Mouse (Mus musculus): ENCODE measurements around the gene Rasgrp3.

- no peak for TF ChIP-seq MAFK (IDR thresholded peaks at IDR 0.05; ENCODE audit: insufficient read depth, low read depth, low read length)
- TF ChIP-seq HCFC1 (IDR thresholded peaks at IDR 0.05; ENCODE audit: borderline replicate concordance, insufficient read depth, low read length), result no peak
- TF ChIP-seq ZNF384 (IDR thresholded peaks at IDR 0.05; ENCODE audit: low read depth, low read length), result no peak
Observed at GRCm38 (mm10) chr17:75550771-75551413, 115.2 kb downstream of the Rasgrp3 start.
